Mouse (Mus musculus) myocyte (in vitro differentiated cells): Measurements from ENCODE around the gene Cnfn.

Experiments used
- CEBPB ChIP-seq: IDR thresholded peaks from 2 replicates; pipeline ENCODE4 v1.6.1; 2011; ENCODE audit warnings: mild to moderate bottlenecking, moderate library complexity; ENCODE audit not compliant: poor library complexity, insufficient read depth, severe bottlenecking
- E2F4 ChIP-seq: IDR thresholded peaks from one replicate; pipeline ENCODE4 v1.6.1; 2011; ENCODE audit warnings: mild to moderate bottlenecking, control low read depth, moderate library complexity; ENCODE audit not compliant: insufficient read depth
- MAX ChIP-seq: IDR thresholded peaks from one replicate; pipeline ENCODE4 v1.6.1; 2011; ENCODE audit warnings: low read depth, mild to moderate bottlenecking, control low read depth
- MYOD1 ChIP-seq, 3 experiments: IDR thresholded peaks; one replicate each; pipeline ENCODE4 v1.6.1; 2011; ENCODE audit warnings: control low read depth in 2 of 3, low read depth in 2 of 3, mild to moderate bottlenecking in 2 of 3, moderate library complexity in 1 of 3; ENCODE audit not compliant: insufficient read length in 2 of 3, control insufficient read depth in 1 of 3
- MYOG ChIP-seq, 3 experiments: IDR thresholded peaks; one replicate each; pipeline ENCODE4 v1.6.1; 2011; ENCODE audit warnings: control low read depth in 2 of 3, low read depth in 2 of 3, mild to moderate bottlenecking in 2 of 3; ENCODE audit not compliant: insufficient read length in 2 of 3, control insufficient read depth in 1 of 3, insufficient read depth in 1 of 3
- POLR2A ChIP-seq: IDR thresholded peaks from one replicate; pipeline ENCODE4 v1.6.1; 2011; ENCODE audit warnings: low read depth, mild to moderate bottlenecking, control low read depth, moderate library complexity; ENCODE audit not compliant: insufficient read length
- POLR2AphosphoS2 ChIP-seq: IDR thresholded peaks from one replicate; pipeline ENCODE4 v1.6.1; 2011; ENCODE audit warnings: low read depth, control low read depth; ENCODE audit not compliant: insufficient read length
- REST ChIP-seq: IDR thresholded peaks from one replicate; pipeline ENCODE4 v1.6.1; 2011; ENCODE audit warnings: mild to moderate bottlenecking, control low read depth, moderate library complexity; ENCODE audit not compliant: insufficient read depth, insufficient read length
- SRF ChIP-seq: IDR thresholded peaks from one replicate; pipeline ENCODE4 v1.6.1; 2011; ENCODE audit warnings: low read depth; ENCODE audit not compliant: control insufficient read depth, insufficient read length
- TCF12 ChIP-seq: IDR thresholded peaks from one replicate; pipeline ENCODE4 v1.6.1; 2011; ENCODE audit warnings: mild to moderate bottlenecking, control low read depth; ENCODE audit not compliant: poor library complexity, insufficient read depth, severe bottlenecking

GRCm38 (mm10) chr7:25381284-25381680 lies 11.8 kb upstream of the Cnfn start:
- TF ChIP-seq POLR2A (no peak), MYOG (IDR thresholded peaks at IDR 0.05; ENCODE audit: control insufficient read depth in 1 of 3, insufficient read depth in 1 of 3, insufficient read length in 2 of 3, low read depth in 2 of 3) (no peak), TCF12 (no peak), MAX (no peak), SRF (no peak), MYOD1 (IDR thresholded peaks at IDR 0.05; ENCODE audit: control insufficient read depth in 1 of 3, insufficient read length in 2 of 3, low read depth in 2 of 3) (no peak), POLR2AphosphoS2 (no peak), CEBPB (no peak), E2F4 (no peak), REST (no peak)
